Comparison of ENCODE assay signal across 18 mouse cellular contexts in the genomic region with DNA sequence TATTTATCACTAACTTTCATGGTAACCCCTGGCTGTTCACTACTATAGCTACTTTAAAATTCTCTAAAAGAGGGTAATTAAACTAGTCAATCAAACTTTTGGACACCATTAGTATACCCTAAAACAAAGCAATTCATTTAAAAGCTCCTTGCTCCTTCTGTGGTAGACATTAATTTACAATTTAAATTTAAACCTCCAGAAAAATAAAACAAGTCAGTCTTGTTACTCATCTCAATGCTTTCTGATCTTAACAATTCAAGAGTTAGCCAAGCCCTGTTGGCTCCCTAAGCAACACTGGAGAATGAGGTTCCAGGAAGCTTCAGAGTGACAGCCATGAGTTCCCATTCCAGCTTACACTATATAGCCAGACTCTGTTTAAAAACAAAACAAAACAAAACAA.
"Had no signal": no experiment of that assay in that cellular context is flagged by ENCODE, and none has a peak within 500 bp of the region (broad histone marks: within the 10 kb centered on the region; RNA-seq: fewer than 3 reads in every experiment).

No protein-coding gene starts in this region.

- H3K27me3 ChIP-seq: midbrain, embryonic 12.5 days; neural tube, embryonic 13.5 days; neural tube, embryonic 15.5 days had no signal

- H3K9me3 ChIP-seq: midbrain, embryonic 10.5 days; midbrain, embryonic 12.5 days; neural tube, embryonic 13.5 days; neural tube, embryonic 15.5 days had no signal

- DNase-seq: lung, embryonic 14.5 days; lung, postnatal 10 days; lung, postnatal 4 days; midbrain, embryonic 14.5 days; retina, postnatal 1 day; right cerebral cortex, adult 18-20 months; right cerebral cortex, postnatal 25 days; right cerebral cortex, postnatal 4 days; spleen, adult 18-20 months; thymus, adult 18-20 months; thymus, postnatal 14 days; thymus, postnatal 36 days had no signal

- H3K9ac ChIP-seq: lung, embryonic 14.5 days; midbrain, embryonic 12.5 days; neural tube, embryonic 13.5 days; neural tube, embryonic 15.5 days had no signal

- H3K27ac ChIP-seq: midbrain, embryonic 10.5 days; midbrain, embryonic 12.5 days; neural tube, embryonic 13.5 days; neural tube, embryonic 15.5 days had no signal

- H3K4me3 ChIP-seq: midbrain, embryonic 10.5 days; midbrain, embryonic 12.5 days; myocyte; neural tube, embryonic 13.5 days; neural tube, embryonic 15.5 days had no signal

- H3K4me1 ChIP-seq: midbrain, embryonic 10.5 days; neural tube, embryonic 13.5 days; neural tube, embryonic 15.5 days had no signal

- ATAC-seq: midbrain, embryonic 16.5 days had no signal

- H3K4me2 ChIP-seq: lung, embryonic 14.5 days; midbrain, embryonic 12.5 days; neural tube, embryonic 13.5 days; neural tube, embryonic 15.5 days had no signal
